10 mouse cellular contexts compared by ENCODE assay signal in the genomic region with DNA sequence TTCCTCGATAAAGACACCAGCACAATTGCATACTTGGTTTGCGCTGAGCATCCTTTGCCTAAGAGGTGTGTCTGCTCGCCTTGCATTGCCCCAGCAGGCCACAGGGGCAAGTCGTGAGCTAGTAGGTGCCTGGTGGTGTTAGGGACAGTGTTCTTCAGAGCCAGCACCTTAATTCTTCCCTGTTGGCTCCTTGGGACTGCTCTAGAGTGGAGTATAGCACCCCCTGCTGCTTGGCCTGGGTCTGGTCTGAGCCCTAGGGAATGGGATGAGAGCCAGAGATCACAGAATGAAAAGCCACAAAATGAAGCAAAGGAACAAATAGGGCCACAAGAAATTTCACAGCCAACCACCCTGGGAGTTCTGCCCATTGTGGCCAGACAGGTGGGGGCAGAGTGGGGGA. TPM values are rescaled to one million over a fixed set of nuclear protein-coding genes. Genes with fewer than 3 reads are reported as not detected.
DNase-seq lines count a peak whose midpoint lies in the region; ATAC-seq and TF ChIP-seq lines count a peak whose summit lies in the region.
"Had no signal": no experiment of that assay in that cellular context is flagged by ENCODE, and none has a peak within 500 bp of the region (broad histone marks: within the 10 kb centered on the region; RNA-seq: fewer than 3 reads in every experiment).

No protein-coding gene starts in this region.

- H3K4me2 ChIP-seq in intestine, postnatal 0 days (replicated peaks; ENCODE audit: low read depth) = no peak overlapping the region
- H3K4me2 ChIP-seq: embryonic facial prominence, embryonic 13.5 days had no signal

- H3K4me3 ChIP-seq in gastrocnemius, adult 2 months = no peak overlapping the region
- no peak overlapping the region for H3K4me3 ChIP-seq in intestine, postnatal 0 days (ENCODE audit: low read depth, low read length)
- H3K4me3 ChIP-seq: embryonic facial prominence, embryonic 13.5 days had no signal

- peak; percentile 82 for TF ChIP-seq CTCF in gastrocnemius, adult 2 months (IDR thresholded peaks at IDR 0.05)
- peak; percentile 88 for TF ChIP-seq CTCF in intestine, postnatal 0 days (IDR thresholded peaks at IDR 0.05; ENCODE audit: low read depth)

- peak; percentile 53 to 58 for DNase-seq in urinary bladder, adult 18-20 months (ENCODE audit: low spot score in 2 of 2)
- DNase-seq in urinary bladder, postnatal 10 days (ENCODE audit: low spot score) = no peak
- DNase-seq in gastrocnemius, adult 2 months = peak; percentile 85
- DNase-seq in left cerebral cortex, postnatal 4 days = peak; percentile 46
- peak; percentile 54 for DNase-seq in ovary, postnatal 14 days (ENCODE audit: low spot score)
- peak; percentile 64 to 76 for DNase-seq in thymus, postnatal 10 days (ENCODE audit: low spot score in 2 of 2)

- intact Hi-C loops in gastrocnemius, adult 2 months (cut with DNase I) = loop anchor here (2.0 kb wide), 1 partner anchor 206 kb away; no protein-coding TSS in a partner anchor
- intact Hi-C loops in left cerebral cortex, postnatal 4 days (cut with DNase I) = no loop called here

- H3K27me3 ChIP-seq in intestine, postnatal 0 days (replicated peaks; ENCODE audit: control insufficient read depth, insufficient read depth, low read length) = no peaks in the 10 kb centered on the region
- H3K27me3 ChIP-seq: embryonic facial prominence, embryonic 13.5 days had no signal

- 0 out of 2 replicates have a peak, but pooled peaks have one; percentile 47 for ATAC-seq in cerebellum, adult (ENCODE audit: insufficient number of reproducible peaks, low FRiP score, low TSS enrichment)
- peak; percentile 71 for ATAC-seq in intestine, postnatal 0 days

- WGBS in intestine, postnatal 0 days = 62% methylated on average over 4 of the region's 4 CpGs

- H3K36me3 ChIP-seq in intestine, postnatal 0 days (ENCODE audit: control insufficient read depth, insufficient read depth) = no peaks in the 10 kb centered on the region
- H3K36me3 ChIP-seq: embryonic facial prominence, embryonic 13.5 days had no signal

- H3K9me3 ChIP-seq in intestine, postnatal 0 days (ENCODE audit: control insufficient read depth) = no peaks in the 10 kb centered on the region
- H3K9me3 ChIP-seq: embryonic facial prominence, embryonic 13.5 days had no signal

- peak overlapping the region; percentile 49 for H3K27ac ChIP-seq in gastrocnemius, adult 2 months
- H3K27ac ChIP-seq in intestine, postnatal 0 days (ENCODE audit: low read depth, low read length) = no peak overlapping the region
- H3K27ac ChIP-seq: embryonic facial prominence, embryonic 13.5 days had no signal

- H3K4me1 ChIP-seq in intestine, postnatal 0 days (replicated peaks; ENCODE audit: control insufficient read depth, insufficient read depth, low read length) = no peaks in the 10 kb centered on the region

- no peak overlapping the region for H3K9ac ChIP-seq in intestine, postnatal 0 days (ENCODE audit: low read depth, low read length)
- H3K9ac ChIP-seq: embryonic facial prominence, embryonic 13.5 days had no signal

RNA-seq across cellular contexts. Expression of a gene that starts 11.6 kb away (rescaled TPM):
- total RNA-seq in gastrocnemius, adult 2 months (2021) = 1 to 10 TPM; 1.2 to 1.9 TPM
- polyA plus RNA-seq in intestine, postnatal 0 days (2015; fragmentation: Nextera tagmentation; extraction: Ambion mirVana) = 0.53 and 0.88 TPM in 2 replicates
- total RNA-seq in left cerebral cortex, postnatal 4 days (2021) = under 1 TPM; 0.62 to 0.70 TPM

RNA-seq across cellular contexts. Expression of a gene that starts 33.8 kb away (rescaled TPM):
- not detected for total RNA-seq in gastrocnemius, adult 2 months (2021)
- polyA plus RNA-seq in intestine, postnatal 0 days (2015; fragmentation: Nextera tagmentation; extraction: Ambion mirVana) = not detected in 2 replicates
- not detected for total RNA-seq in left cerebral cortex, postnatal 4 days (2021)
- polyA plus RNA-seq: embryonic facial prominence, embryonic 13.5 days; neural tube, embryonic 11.5 days had no signal

RNA-seq across cellular contexts. Expression of a gene that starts 40.9 kb away (rescaled TPM):
- not detected for total RNA-seq in gastrocnemius, adult 2 months (2021)
- polyA plus RNA-seq in intestine, postnatal 0 days (2015; fragmentation: Nextera tagmentation; extraction: Ambion mirVana) = not detected in 2 replicates
- total RNA-seq in left cerebral cortex, postnatal 4 days (2021) = not detected
- polyA plus RNA-seq: embryonic facial prominence, embryonic 13.5 days; neural tube, embryonic 11.5 days had no signal

RNA-seq across cellular contexts. Expression of a gene that starts 50.6 kb away (rescaled TPM):
- total RNA-seq in gastrocnemius, adult 2 months (2021) = not detected
- not detected in 2 replicates for polyA plus RNA-seq in intestine, postnatal 0 days (2015; fragmentation: Nextera tagmentation; extraction: Ambion mirVana)
- not detected for total RNA-seq in left cerebral cortex, postnatal 4 days (2021)
- polyA plus RNA-seq: embryonic facial prominence, embryonic 13.5 days; neural tube, embryonic 11.5 days had no signal

RNA-seq across cellular contexts. Expression of a gene that starts 55.8 kb away (rescaled TPM):
- total RNA-seq in gastrocnemius, adult 2 months (2021) = not detected
- not detected in 2 replicates for polyA plus RNA-seq in intestine, postnatal 0 days (2015; fragmentation: Nextera tagmentation; extraction: Ambion mirVana)
- total RNA-seq in left cerebral cortex, postnatal 4 days (2021) = not detected
- polyA plus RNA-seq: embryonic facial prominence, embryonic 13.5 days; neural tube, embryonic 11.5 days had no signal
